Mouse (Mus musculus) CH12.LX (cell line): ENCODE measurements around the gene Pcolce. TPM values are rescaled to one million over a fixed set of nuclear protein-coding genes. Genes with fewer than 3 reads are reported as not detected.

ENCODE experiments used
- DNase-seq: peaks from one replicate; pipeline ENCODE4 v3.0.0-alpha.2; 2013; ENCODE audit errors: extremely low read depth
- H3K27ac ChIP-seq: 2 replicates; pipeline ENCODE4 v1.5.1; 2012; ENCODE audit warnings: low read depth, mild to moderate bottlenecking, control low read depth, moderate library complexity; ENCODE audit not compliant: insufficient read depth
- H3K27me3 ChIP-seq: replicated peaks from 2 replicates; pipeline ENCODE3; 2012; ENCODE audit warnings: inconsistent platforms
- H3K36me3 ChIP-seq, 2 experiments: replicated peaks in 1 of 2; 2 replicates each; pipeline versions ENCODE3 to v1.6.1; 2012; ENCODE audit warnings: inconsistent platforms in 1 of 2, low read length in 1 of 2, mild to moderate bottlenecking in 1 of 2, mixed read lengths in 1 of 2, moderate library complexity in 1 of 2; ENCODE audit not compliant: control insufficient read depth in 1 of 2, insufficient read depth in 1 of 2
- H3K4me1 ChIP-seq, 2 experiments: 2 replicates each; pipeline ENCODE4 v1.6.1; 2012; ENCODE audit warnings: inconsistent platforms in 1 of 2, moderate library complexity in 1 of 2; ENCODE audit not compliant: insufficient read depth in 2 of 2, control insufficient read depth in 1 of 2
- H3K4me2 ChIP-seq: 2 replicates; pipeline ENCODE4 v1.6.1; 2012; ENCODE audit warnings: low read depth, mild to moderate bottlenecking, control low read depth; ENCODE audit not compliant: poor library complexity, insufficient read depth, severe bottlenecking
- H3K4me3 ChIP-seq, 3 experiments: fragments of 150-350 bp in 1 of 3; sonication (generic) in 1 of 3; replicated peaks in 1 of 3; 2 replicates each; pipeline versions ENCODE3 to v1.5.1; 2011 to 2012; ENCODE audit warnings: low read depth in 2 of 3, low read length in 2 of 3, mild to moderate bottlenecking in 2 of 3, moderate library complexity in 2 of 3, control low read depth in 1 of 3, improper control_type of control experiment in 1 of 3, inconsistent platforms in 1 of 3, mixed read lengths in 1 of 3; ENCODE audit not compliant: poor library complexity in 1 of 3
- H3K79me2 ChIP-seq: replicated peaks from 2 replicates; pipeline ENCODE4 v1.6.1; 2012; ENCODE audit warnings: mild to moderate bottlenecking, moderate library complexity; ENCODE audit not compliant: control insufficient read depth, poor library complexity, insufficient read depth, severe bottlenecking; ENCODE audit errors: extremely low read depth
- H3K9ac ChIP-seq: 2 replicates; pipeline ENCODE4 v1.6.1; 2012; ENCODE audit warnings: low read depth, mild to moderate bottlenecking, control low read depth, moderate library complexity; ENCODE audit not compliant: insufficient read depth
- H3K9me3 ChIP-seq: replicated peaks from 2 replicates; pipeline ENCODE3; 2012; ENCODE audit warnings: low read length, inconsistent platforms, mixed read lengths
- BHLHE40 ChIP-seq: IDR thresholded peaks from 2 replicates; pipeline ENCODE4 v1.6.1; 2011; ENCODE audit warnings: mild to moderate bottlenecking, low read depth, low read length, improper control_type of control experiment
- CHD1 ChIP-seq: IDR thresholded peaks from 2 replicates; pipeline ENCODE4 v1.6.1; 2012; ENCODE audit warnings: low read depth, low read length, improper control_type of control experiment, inconsistent platforms
- CHD2 ChIP-seq: IDR thresholded peaks from 2 replicates; pipeline ENCODE4 v1.6.1; 2011; ENCODE audit warnings: low read length, improper control_type of control experiment
- E2F4 ChIP-seq: IDR thresholded peaks from 2 replicates; pipeline ENCODE4 v1.6.1; 2011; ENCODE audit warnings: low read depth, low read length, improper control_type of control experiment; ENCODE audit not compliant: insufficient replicate concordance
- ELF1 ChIP-seq: IDR thresholded peaks from 2 replicates; pipeline ENCODE4 v1.6.1; 2014; ENCODE audit warnings: low read depth, mild to moderate bottlenecking, inconsistent platforms, low read length, improper control_type of control experiment
- ETS1 ChIP-seq: conservative IDR thresholded peaks from 2 replicates; pipeline ENCODE4 v1.6.1; 2012; ENCODE audit warnings: low read depth, mild to moderate bottlenecking, inconsistent platforms, low read length, improper control_type of control experiment, moderate library complexity
- HCFC1 ChIP-seq: IDR thresholded peaks from 2 replicates; pipeline ENCODE4 v1.6.1; 2012; ENCODE audit warnings: low read depth, mild to moderate bottlenecking, inconsistent platforms, low read length, improper control_type of control experiment
- IRF4 ChIP-seq: IDR thresholded peaks from 2 replicates; pipeline ENCODE4 v1.6.1; 2014; ENCODE audit warnings: low read depth, mild to moderate bottlenecking, inconsistent platforms, low read length, improper control_type of control experiment
- MAX ChIP-seq: IDR thresholded peaks from 2 replicates; pipeline ENCODE4 v1.6.1; 2011; ENCODE audit warnings: low read length, improper control_type of control experiment
- MAZ ChIP-seq: IDR thresholded peaks from 2 replicates; pipeline ENCODE4 v1.6.1; 2012; ENCODE audit warnings: low read depth, mild to moderate bottlenecking, inconsistent platforms, low read length, improper control_type of control experiment, moderate library complexity
- MEF2A ChIP-seq: IDR thresholded peaks from 2 replicates; pipeline ENCODE4 v1.6.1; 2014; ENCODE audit warnings: low read depth, mild to moderate bottlenecking, inconsistent platforms, low read length, improper control_type of control experiment, borderline replicate concordance
- NELFE ChIP-seq: IDR thresholded peaks from 2 replicates; pipeline ENCODE4 v1.6.1; 2011; ENCODE audit warnings: low read depth, low read length, improper control_type of control experiment
- NRF1 ChIP-seq: IDR thresholded peaks from 2 replicates; pipeline ENCODE4 v1.6.1; 2014; ENCODE audit warnings: low read depth, mild to moderate bottlenecking, inconsistent platforms, low read length, improper control_type of control experiment, moderate library complexity
- POLR2A ChIP-seq: IDR thresholded peaks from 2 replicates; pipeline ENCODE4 v1.6.1; 2011; ENCODE audit warnings: low read depth, mild to moderate bottlenecking, improper control_type of control experiment, low read length
- RCOR1 ChIP-seq: conservative IDR thresholded peaks from 2 replicates; pipeline ENCODE4 v1.6.1; 2012; ENCODE audit warnings: low read depth, mild to moderate bottlenecking, inconsistent platforms, low read length, improper control_type of control experiment
- SIN3A ChIP-seq: IDR thresholded peaks from 2 replicates; pipeline ENCODE4 v1.6.1; 2012; ENCODE audit warnings: low read length, improper control_type of control experiment, inconsistent platforms
- TBP ChIP-seq: conservative IDR thresholded peaks from 2 replicates; pipeline ENCODE4 v1.6.1; 2011; ENCODE audit warnings: low read depth, low read length, improper control_type of control experiment
- TCF12 ChIP-seq: IDR thresholded peaks from 2 replicates; pipeline ENCODE4 v1.6.1; 2014; ENCODE audit warnings: low read depth, mild to moderate bottlenecking, inconsistent platforms, low read length, improper control_type of control experiment
- UBTF ChIP-seq: IDR thresholded peaks from 2 replicates; pipeline ENCODE4 v1.6.1; 2012; ENCODE audit warnings: low read depth, mild to moderate bottlenecking, inconsistent platforms, low read length, improper control_type of control experiment, moderate library complexity
- USF1 ChIP-seq: IDR thresholded peaks from 2 replicates; pipeline ENCODE4 v1.6.1; 2014; ENCODE audit warnings: low read depth, mild to moderate bottlenecking, inconsistent platforms, low read length, improper control_type of control experiment
- ZNF384 ChIP-seq: IDR thresholded peaks from 2 replicates; pipeline ENCODE4 v1.6.1; 2012; ENCODE audit warnings: low read depth, low read length, improper control_type of control experiment, inconsistent platforms
- dilution Hi-C: fragments of 300-500 bp; cut with MboI; formaldehyde crosslinking; loops from 2 replicates; pipeline ENCODE4 v1.14.3; 2020; ENCODE audit warnings: low sequenced_read_pairs; ENCODE audit not compliant: extremely low pct_unique_long_range_greater_than_20kb, extremely low pct_ligation_motif_present
- in situ Hi-C: fragments of 300-500 bp; cut with MboI; formaldehyde crosslinking; loops from 3 replicates; pipeline ENCODE4 v1.14.3; 2019; ENCODE audit warnings: low sequenced_read_pairs, low pct_ligation_motif_present, low pct_unique_long_range_greater_than_20kb, mixed read lengths
- polyA plus RNA-seq: library from polyadenylated mRNA; unstranded; fragments of >175 nt; gene quantifications from 2 replicates; pipeline ENCODE4 v1.2.1, GENCODE M21; 2012; ENCODE audit warnings: low read depth; ENCODE audit not compliant: insufficient read length
- total RNA-seq, 2 experiments: library from RNA; depleted of rRNA; stranded (reverse); fragments of 300-350 nt in 1 of 2; fragments of >200 nt in 1 of 2; gene quantifications; 2 replicates each; pipeline ENCODE4 v1.2.3; 2012 to 2014

Pcolce gene
- total and polyA plus RNA-seq, 3 experiments = 0.30 to 0.97 TPM; not detected in 1

DNA sequence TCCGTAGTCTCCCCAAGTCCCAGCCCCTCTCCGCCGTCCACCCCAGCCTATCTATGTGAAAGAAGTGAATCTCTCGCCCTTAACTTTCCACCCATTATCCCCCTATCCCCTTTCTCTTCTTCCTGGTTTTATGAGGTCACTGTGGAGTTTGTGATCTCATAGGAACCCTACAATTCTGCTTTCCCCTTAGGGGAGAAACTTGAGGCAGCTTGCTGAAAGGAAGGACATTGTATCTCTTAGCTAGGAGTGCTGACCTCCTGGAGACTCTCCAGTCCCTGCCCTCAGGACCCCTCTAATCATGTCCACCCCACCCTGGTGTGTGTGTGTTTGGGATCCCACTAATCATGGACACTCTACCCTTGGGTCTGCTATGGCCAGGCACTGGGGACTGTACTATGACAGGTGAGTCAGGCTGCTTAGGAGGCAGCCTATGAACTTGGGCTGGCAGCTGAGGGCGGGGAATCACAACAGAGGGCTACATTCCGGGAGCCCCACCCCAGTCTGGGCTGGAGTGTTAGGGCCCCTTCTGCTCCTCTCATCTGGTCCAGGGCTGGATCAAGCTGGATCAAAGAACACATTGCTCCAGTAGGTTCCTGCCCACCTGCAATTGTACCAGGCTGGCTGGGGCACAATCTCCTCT lies 16.4 kb upstream of the Pcolce start:
- H3K4me2 ChIP-seq = peak overlapping the region; percentile 57
- peak overlapping the region; percentile 28; the same call in 1 of the 2 replicates for H3K9ac ChIP-seq
- no peak for DNase-seq
- H3K27me3 ChIP-seq = no peaks in the 10 kb centered on the region
- dilution Hi-C loops (no loop called here), in situ Hi-C loops (no loop called here)
- H3K36me3 ChIP-seq = peaks cover 13 to 22% of the 10 kb centered on the region in 2 experiments
- peak overlapping the region; percentile 79 to 91 (median 81) for H3K4me3 ChIP-seq
- peak overlapping the region; percentile 94 for H3K27ac ChIP-seq
- H3K9me3 ChIP-seq = no peaks in the 10 kb centered on the region
- H3K4me1 ChIP-seq = peaks cover 16 to 48% of the 10 kb centered on the region in 2 experiments
- peaks cover 14% of the 10 kb centered on the region for H3K79me2 ChIP-seq
- TF ChIP-seq CHD1 (no peak), USF1 (no peak)

DNA sequence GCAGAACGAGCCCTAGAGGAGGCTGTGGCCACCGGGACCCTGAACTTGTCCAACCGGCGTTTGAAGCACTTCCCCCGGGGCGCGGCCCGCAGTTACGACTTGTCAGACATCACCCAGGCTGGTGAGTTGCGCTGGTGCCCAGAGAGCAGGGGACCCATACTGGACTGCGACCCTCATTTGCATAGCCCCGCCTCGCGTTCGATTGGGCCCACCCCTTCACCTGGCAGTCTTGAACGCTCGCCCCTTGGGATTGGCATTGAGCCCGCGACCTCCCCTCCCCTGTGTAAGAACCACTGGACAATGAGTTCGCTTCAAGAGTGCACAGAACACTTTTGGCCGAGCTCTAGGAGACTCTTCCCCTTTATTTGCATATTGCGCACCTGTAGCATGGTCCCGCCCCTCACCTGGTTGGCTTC lies 15.7 kb upstream of the Pcolce start:
- peak; percentile 67 for DNase-seq
- peak overlapping the region; percentile 79 to 91 (median 81) for H3K4me3 ChIP-seq
- peak overlapping the region; percentile 94 for H3K27ac ChIP-seq
- peaks cover 14% of the 10 kb centered on the region for H3K79me2 ChIP-seq
- TF ChIP-seq CHD1 (0 out of 2 replicates have a peak, but pooled peaks have one; percentile 21), TBP (0 out of 2 replicates have a peak, but pooled peaks have one; percentile 20), ETS1 (no peak)
- dilution Hi-C loops = no loop called here
- H3K9me3 ChIP-seq = no peaks in the 10 kb centered on the region
- H3K4me2 ChIP-seq = peak overlapping the region; percentile 57; the same call in 1 of the 2 replicates
- H3K9ac ChIP-seq = peak overlapping the region; percentile 88
- H3K27me3 ChIP-seq = no peaks in the 10 kb centered on the region
- peaks cover 13 to 21% of the 10 kb centered on the region in 2 experiments for H3K36me3 ChIP-seq
- H3K4me1 ChIP-seq = peaks cover 16 to 48% of the 10 kb centered on the region in 2 experiments
- in situ Hi-C loops = no loop called here

DNA sequence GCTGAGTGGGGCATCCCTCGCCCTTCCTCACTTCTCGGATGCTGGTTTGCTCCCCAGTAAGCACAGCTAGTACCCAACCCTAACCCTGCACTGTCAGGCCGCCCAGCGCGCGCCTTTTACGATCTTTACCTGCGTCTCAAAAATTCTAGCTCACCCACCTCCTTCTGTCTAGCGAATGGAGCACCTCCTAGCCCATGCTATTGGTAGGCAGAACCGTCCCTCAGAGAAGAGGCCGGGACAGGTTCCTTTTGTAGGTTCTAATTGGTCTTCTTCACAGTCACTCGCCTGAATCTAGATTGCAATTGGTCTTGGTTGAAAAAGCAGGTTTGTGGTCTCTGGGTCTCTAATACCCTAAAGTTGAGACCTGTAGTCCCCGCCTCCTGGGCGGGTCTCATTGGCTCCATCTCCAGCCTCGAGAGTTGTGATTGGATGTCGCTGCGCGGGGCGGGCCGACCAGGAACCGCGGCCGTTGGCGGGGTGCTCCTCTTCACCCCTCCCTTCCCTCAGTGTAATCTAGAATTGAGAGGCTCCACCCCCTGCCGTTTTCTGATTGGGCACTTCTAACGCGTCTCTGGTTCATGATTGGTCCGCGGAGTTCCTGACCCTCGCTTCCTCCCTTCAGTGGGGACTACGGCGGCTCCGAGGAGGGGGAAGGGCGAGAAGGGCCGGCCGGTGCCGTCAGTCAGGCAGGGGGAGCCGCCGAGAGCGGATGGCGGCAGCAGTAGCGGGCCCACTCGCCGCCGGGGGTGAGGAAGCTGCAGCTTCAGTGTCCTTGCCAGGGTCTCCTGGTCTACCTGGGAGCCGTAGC lies 15.1 kb upstream of the Pcolce start, which contains the start of the genes Fbxo24, Lrch4 and Gm20605:
Gene Fbxo24, minus strand, starts transcription at position 505 of the 808 bp plus-strand sequence.
Gene Lrch4, plus strand, starts transcription at position 624 of the 808 bp plus-strand sequence.
Gene Gm20605, plus strand, starts transcription at position 678 of the 808 bp plus-strand sequence.
- in situ Hi-C loops (no loop called here), dilution Hi-C loops (no loop called here)
- H3K4me1 ChIP-seq = peaks cover 14 to 42% of the 10 kb centered on the region in 2 experiments
- TF ChIP-seq TCF12 = peak; percentile 91
- peak; percentile 23; the same call in 1 of the 2 replicates for TF ChIP-seq RCOR1
- peak; percentile 61; the same call in 1 of the 2 replicates for TF ChIP-seq IRF4
- TF ChIP-seq NRF1 = peak; percentile 38
- no peak for TF ChIP-seq ZNF384
- peak; percentile 85 for TF ChIP-seq POLR2A
- no peak for TF ChIP-seq UBTF
- peak; percentile 85 for TF ChIP-seq HCFC1
- TF ChIP-seq SIN3A = peak; percentile 90
- TF ChIP-seq TBP = peak; percentile 85
- peak; percentile 99 for TF ChIP-seq MAZ
- peak; percentile 91 for TF ChIP-seq NELFE
- TF ChIP-seq BHLHE40 = peak; percentile 32; the same call in 1 of the 2 replicates
- TF ChIP-seq MEF2A = peak; percentile 48
- TF ChIP-seq E2F4 = peak; percentile 82; the same call in 1 of the 2 replicates
- TF ChIP-seq MAX = no peak
- TF ChIP-seq CHD2 = peak; percentile 96
- TF ChIP-seq ELF1 = peak; percentile 94
- TF ChIP-seq CHD1 = no peak

More for the DNA sequence above, 15.1 kb upstream of the Pcolce start, which contains the start of the genes Fbxo24, Lrch4 and Gm20605:
- peaks cover 7 to 15% of the 10 kb centered on the region in 2 experiments for H3K36me3 ChIP-seq
- H3K27ac ChIP-seq = peak within 1 kb of the TSS; percentile 94
- peaks cover 14% of the 10 kb centered on the region for H3K79me2 ChIP-seq
- DNase-seq = peak; percentile 100
- H3K9ac ChIP-seq = peak within 1 kb of the TSS; percentile 88
- H3K4me3 ChIP-seq = peak within 1 kb of the TSS; percentile 79 to 91 (median 81)
- H3K27me3 ChIP-seq = no peaks in the 10 kb centered on the region
- H3K4me2 ChIP-seq = peak within 1 kb of the TSS; percentile 91
- no peaks in the 10 kb centered on the region for H3K9me3 ChIP-seq
